Mouse (Mus musculus) bone marrow macrophage, adult 2 months (primary cell): ENCODE results near the gene Inca1.

ENCODE experiments used
- CTCF ChIP-seq: IDR thresholded peaks from 2 replicates; pipeline ENCODE4 v1.5.1; 2012; ENCODE audit warnings: low read depth, mild to moderate bottlenecking, low read length, moderate library complexity
- POLR2A ChIP-seq: IDR thresholded peaks from 2 replicates; pipeline ENCODE4 v1.6.1; 2012; ENCODE audit warnings: mild to moderate bottlenecking, low read depth, low read length, borderline replicate concordance

- TF ChIP-seq CTCF = no peak
- no peak for TF ChIP-seq POLR2A
Observed at GRCm38 (mm10) chr11:70650322-70651175, 49.4 kb downstream of the Inca1 start.
